ENCODE assay signal across 8 mouse cellular contexts in the genomic region with DNA sequence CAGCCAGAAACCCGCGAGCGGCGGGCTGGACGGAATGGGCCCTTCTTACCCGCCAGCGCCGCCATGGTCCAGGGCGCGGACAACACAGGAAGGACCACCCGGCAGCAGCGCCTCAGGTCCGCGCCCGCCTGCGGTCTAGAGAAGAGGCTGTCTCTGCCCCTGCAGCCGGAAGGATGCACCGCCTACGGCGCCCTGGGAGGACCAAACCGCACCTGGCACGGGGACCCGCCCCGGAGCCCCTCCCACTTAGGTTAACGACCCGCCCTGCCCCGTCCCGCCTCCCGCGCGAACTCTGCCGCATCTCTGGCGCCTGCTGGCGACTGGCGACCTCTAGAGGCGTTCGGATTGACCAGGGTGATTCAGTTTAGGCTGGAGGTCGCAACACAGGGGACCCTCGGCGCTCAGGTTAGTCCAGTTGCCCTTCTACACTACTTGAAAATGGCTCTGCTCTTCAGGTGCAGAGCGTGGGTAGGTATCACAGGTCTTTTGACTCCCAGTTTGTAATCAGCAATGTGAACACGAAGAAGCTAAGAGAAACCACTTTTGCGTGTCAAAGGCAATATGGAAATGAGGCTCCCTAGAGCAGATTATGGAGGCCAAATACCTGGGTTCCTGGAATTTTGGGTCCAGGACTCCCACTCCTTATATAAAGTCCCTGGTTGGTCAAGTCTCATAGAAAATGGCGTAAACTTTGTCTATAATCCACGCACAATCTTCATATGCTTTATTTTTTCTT. TPM values are rescaled to one million over a fixed set of nuclear protein-coding genes. Genes with fewer than 3 reads are reported as not detected.
DNase-seq lines count a peak whose midpoint lies in the region; ATAC-seq and TF ChIP-seq lines count a peak whose summit lies in the region.

A gene (minus strand): TSS at position 193 of the 736 bp plus-strand sequence.

- TF ChIP-seq CTCF in CH12.LX (conservative IDR thresholded peaks at IDR 0.05 in 1 of 2, IDR thresholded peaks at IDR 0.05 in 1 of 2; ENCODE audit: low read depth in 2 of 2, low read length in 2 of 2), result peak; percentile 28 to 90; a peak in 3 of 4 replicates
- peak; percentile 82 for TF ChIP-seq CTCF in heart, postnatal 0 days (IDR thresholded peaks at IDR 0.05; ENCODE audit: low read depth)
- peak; percentile 58 for TF ChIP-seq CTCF in testis, adult 2 months (IDR thresholded peaks at IDR 0.05; ENCODE audit: control insufficient read depth, insufficient read depth, insufficient replicate concordance, low read depth, low read length)

- H3K9me3 ChIP-seq in CH12.LX (replicated peaks; ENCODE audit: low read length), result peaks cover 2% of the 10 kb centered on the region
- H3K9me3 ChIP-seq in forebrain, embryonic 12.5 days, result no peaks in the 10 kb centered on the region
- no peaks in the 10 kb centered on the region for H3K9me3 ChIP-seq in heart, postnatal 0 days (replicated peaks; ENCODE audit: control insufficient read depth, low read length)
- H3K9me3 ChIP-seq in liver, embryonic 16.5 days (replicated peaks; ENCODE audit: control insufficient read depth, low read length), result no peaks in the 10 kb centered on the region
- no peaks in the 10 kb centered on the region for H3K9me3 ChIP-seq in neural tube, embryonic 13.5 days

- peak within 1 kb of the TSS; percentile 61 to 86 (median 75) for H3K4me3 ChIP-seq in CH12.LX (replicated peaks in 1 of 3; ENCODE audit: low read depth in 2 of 3, low read length in 2 of 3, poor library complexity in 1 of 3)
- peak within 1 kb of the TSS; percentile 75 for H3K4me3 ChIP-seq in forebrain, embryonic 12.5 days (replicated peaks)
- peak within 1 kb of the TSS; percentile 70 for H3K4me3 ChIP-seq in heart, postnatal 0 days (ENCODE audit: low read depth, low read length)
- H3K4me3 ChIP-seq in liver, embryonic 16.5 days (ENCODE audit: low read depth, low read length), result peak within 1 kb of the TSS; percentile 93
- H3K4me3 ChIP-seq in neural tube, embryonic 13.5 days, result peak within 1 kb of the TSS; percentile 59
- peak within 1 kb of the TSS; percentile 78 for H3K4me3 ChIP-seq in testis, adult 2 months (ENCODE audit: control insufficient read depth, low read depth, low read length)

- dilution Hi-C loops in CH12.LX (cut with MboI; ENCODE audit: extremely low pct_ligation_motif_present, extremely low pct_unique_long_range_greater_than_20kb, low sequenced_read_pairs), result no loop called here

- peaks cover 0 to 26% of the 10 kb centered on the region in 2 experiments for H3K36me3 ChIP-seq in CH12.LX (replicated peaks in 1 of 2; ENCODE audit: control insufficient read depth in 1 of 2, insufficient read depth in 1 of 2, low read length in 1 of 2)
- 0 out of 2 replicates have a peak, but pooled peaks cover 2% of the 10 kb centered on the region for H3K36me3 ChIP-seq in forebrain, embryonic 12.5 days (replicated peaks)
- 0 out of 2 replicates have a peak, but pooled peaks cover 6% of the 10 kb centered on the region for H3K36me3 ChIP-seq in heart, postnatal 0 days (replicated peaks; ENCODE audit: control insufficient read depth, insufficient read depth, low read length)
- no peaks in the 10 kb centered on the region; the same call in 1 of the 2 replicates for H3K36me3 ChIP-seq in liver, embryonic 16.5 days (ENCODE audit: control insufficient read depth, insufficient read depth)
- peaks cover 6% of the 10 kb centered on the region; the same call in 1 of the 2 replicates for H3K36me3 ChIP-seq in neural tube, embryonic 13.5 days
- no peaks in the 10 kb centered on the region for H3K36me3 ChIP-seq in testis, adult 2 months (ENCODE audit: control insufficient read depth, insufficient read depth, low read length)

- H3K27me3 ChIP-seq in CH12.LX (replicated peaks), result no peaks in the 10 kb centered on the region
- no peaks in the 10 kb centered on the region for H3K27me3 ChIP-seq in forebrain, embryonic 12.5 days
- H3K27me3 ChIP-seq in heart, postnatal 0 days (ENCODE audit: control insufficient read depth, insufficient read depth, low read length), result no peaks in the 10 kb centered on the region
- no peaks in the 10 kb centered on the region for H3K27me3 ChIP-seq in liver, embryonic 16.5 days (ENCODE audit: control insufficient read depth, insufficient read depth, low read depth, low read length)
- no peaks in the 10 kb centered on the region for H3K27me3 ChIP-seq in neural tube, embryonic 13.5 days
- H3K27me3 ChIP-seq in testis, adult 2 months (ENCODE audit: control insufficient read depth, insufficient read depth, low read length), result no peaks in the 10 kb centered on the region

- DNase-seq in CH12.LX (ENCODE audit: extremely low read depth), result peak; percentile 98
- peak; percentile 92 for DNase-seq in c-Kit-positive CD71-positive TER-119-negative erythroid progenitor cells, embryonic 14.5 days (ENCODE audit: low read depth)
- peak; percentile 88 for DNase-seq in heart, postnatal 0 days (ENCODE audit: low spot score)
- DNase-seq in kidney, postnatal 4 days, result peak; percentile 96 to 97

- TF ChIP-seq EP300 in CH12.LX (IDR thresholded peaks at IDR 0.05; ENCODE audit: low read length), result no peak
- peak; percentile 47; the same call in 1 of the 2 replicates for TF ChIP-seq EP300 in heart, postnatal 0 days (IDR thresholded peaks at IDR 0.05; ENCODE audit: low read depth)

- no peak within 1 kb of the TSS for H3K27ac ChIP-seq in CH12.LX (ENCODE audit: insufficient read depth, low read depth)
- H3K27ac ChIP-seq in forebrain, embryonic 12.5 days, result peak within 1 kb of the TSS; percentile 57; the same call in 1 of the 2 replicates
- H3K27ac ChIP-seq in heart, postnatal 0 days (ENCODE audit: low read depth), result peak within 1 kb of the TSS; percentile 69
- peak within 1 kb of the TSS; percentile 50 for H3K27ac ChIP-seq in liver, embryonic 16.5 days (ENCODE audit: low read length)
- H3K27ac ChIP-seq in neural tube, embryonic 13.5 days (replicated peaks), result peak within 1 kb of the TSS; percentile 68
- peak within 1 kb of the TSS; percentile 83 for H3K27ac ChIP-seq in testis, adult 2 months (ENCODE audit: control insufficient read depth, insufficient read depth, low read depth, low read length)

- H3K79me2 ChIP-seq in CH12.LX (replicated peaks; ENCODE audit: control insufficient read depth, extremely low read depth, insufficient read depth, poor library complexity, severe bottlenecking), result peaks cover 37% of the 10 kb centered on the region

- peak; percentile 73 for TF ChIP-seq RAD21 in CH12.LX (IDR thresholded peaks at IDR 0.05; ENCODE audit: low read depth, low read length)

- peak; percentile 94 for ATAC-seq in forebrain, embryonic 12.5 days (ENCODE audit: low FRiP score)
- peak; percentile 93 for ATAC-seq in heart, postnatal 0 days (ENCODE audit: insufficient read depth, low read depth)
- peak; percentile 99 for ATAC-seq in liver, embryonic 16.5 days (ENCODE audit: low read depth)
- ATAC-seq in neural tube, embryonic 13.5 days (ENCODE audit: low read depth), result peak; percentile 95

- 2% methylated on average over 44 of the region's 45 CpGs for WGBS in forebrain, embryonic 12.5 days
- 5% methylated on average over 44 of the region's 45 CpGs for WGBS in heart, postnatal 0 days
- WGBS in liver, embryonic 16.5 days (ENCODE audit: insufficient replicate concordance), result 3% methylated on average over 45 of the region's 45 CpGs
- WGBS in neural tube, embryonic 13.5 days, result 3% methylated on average over 45 of the region's 45 CpGs

- peak within 1 kb of the TSS; percentile 82 for H3K4me2 ChIP-seq in CH12.LX (ENCODE audit: insufficient read depth, low read depth, poor library complexity, severe bottlenecking)
- H3K4me2 ChIP-seq in forebrain, embryonic 12.5 days, result peak within 1 kb of the TSS; percentile 78
- peak within 1 kb of the TSS; percentile 87 for H3K4me2 ChIP-seq in heart, postnatal 0 days (ENCODE audit: low read depth, low read length)
- H3K4me2 ChIP-seq in liver, embryonic 16.5 days (ENCODE audit: low read depth, low read length), result peak within 1 kb of the TSS; percentile 96
- peak within 1 kb of the TSS; percentile 79 for H3K4me2 ChIP-seq in neural tube, embryonic 13.5 days

- in situ Hi-C loops in CH12.LX (cut with MboI; ENCODE audit: low pct_ligation_motif_present, low pct_unique_long_range_greater_than_20kb, low sequenced_read_pairs), result no loop called here

- H3K4me1 ChIP-seq in CH12.LX (ENCODE audit: control insufficient read depth in 1 of 2, insufficient read depth in 2 of 2), result peaks cover 0 to 36% of the 10 kb centered on the region in 2 experiments; a peak in 2 of 4 replicates
- peaks cover 10% of the 10 kb centered on the region for H3K4me1 ChIP-seq in forebrain, embryonic 12.5 days
- no peaks in the 10 kb centered on the region for H3K4me1 ChIP-seq in heart, postnatal 0 days (ENCODE audit: control insufficient read depth, insufficient read depth)
- H3K4me1 ChIP-seq in liver, embryonic 16.5 days (ENCODE audit: control insufficient read depth, low read depth, low read length), result peaks cover 29% of the 10 kb centered on the region
- H3K4me1 ChIP-seq in neural tube, embryonic 13.5 days (replicated peaks), result peaks cover 17% of the 10 kb centered on the region
- peaks cover 6% of the 10 kb centered on the region for H3K4me1 ChIP-seq in testis, adult 2 months (ENCODE audit: control insufficient read depth, insufficient read depth, low read length)

- peak within 1 kb of the TSS; percentile 94 for H3K9ac ChIP-seq in CH12.LX (ENCODE audit: insufficient read depth, low read depth)
- peak within 1 kb of the TSS; percentile 70 for H3K9ac ChIP-seq in forebrain, embryonic 12.5 days
- peak within 1 kb of the TSS; percentile 82 for H3K9ac ChIP-seq in heart, postnatal 0 days (replicated peaks; ENCODE audit: low read depth, low read length)
- H3K9ac ChIP-seq in liver, embryonic 16.5 days (ENCODE audit: low read depth, low read length), result peak within 1 kb of the TSS; percentile 84
- H3K9ac ChIP-seq in neural tube, embryonic 13.5 days, result peak within 1 kb of the TSS; percentile 79

- peak; percentile 93 for TF ChIP-seq POLR2A in CH12.LX (IDR thresholded peaks at IDR 0.05; ENCODE audit: low read depth, low read length)
- peak; percentile 73 for TF ChIP-seq POLR2A in testis, adult 2 months (IDR thresholded peaks at IDR 0.05; ENCODE audit: control insufficient read depth, low read depth, low read length)

TF ChIP-seq in CH12.LX, 34 proteins besides CTCF, POLR2A, EP300 and RAD21 (continues in another document):
- TF ChIP-seq BHLHE40 (IDR thresholded peaks at IDR 0.05; ENCODE audit: low read depth, low read length) (peak; percentile 71), TCF12 (IDR thresholded peaks at IDR 0.05; ENCODE audit: low read depth, low read length) (peak; percentile 86), GABPA (IDR thresholded peaks at IDR 0.05; ENCODE audit: insufficient replicate concordance, low read depth, low read length) (no peak)

RNA-seq across cellular contexts. Expression of the gene that starts here (rescaled TPM):
- total RNA-seq in CH12.LX (2012; rRNA removed) (49.7 and 64.0 TPM in 2 replicates), CH12.LX (2014; rRNA removed) (41.5 and 41.8 TPM in 2 replicates)
- 45.2 and 46.1 TPM in 2 replicates for polyA plus RNA-seq in CH12.LX (2012; ENCODE audit: insufficient read length, low read depth)
- 79.4 and 79.8 TPM in 2 replicates for polyA plus RNA-seq in forebrain, embryonic 12.5 days (2016; fragmentation: Nextera tagmentation; extraction: Ambion mirVana)
- 38.3 and 55.1 TPM in 2 replicates for total RNA-seq in heart, postnatal 0 days (2014; rRNA removed; ENCODE audit: low replicate concordance)
- polyA plus RNA-seq in heart, postnatal 0 days (2015; fragmentation: Nextera tagmentation; extraction: Ambion mirVana), result 31.0 and 32.8 TPM in 2 replicates
- 6.7 and 7.3 TPM in 2 replicates for polyA plus RNA-seq in liver, embryonic 16.5 days (2015; fragmentation: Nextera tagmentation; extraction: Ambion mirVana)
- polyA plus RNA-seq in neural tube, embryonic 13.5 days (2015; fragmentation: Nextera tagmentation; extraction: Ambion mirVana), result 128 and 143 TPM in 2 replicates
- 48.6 and 53.3 TPM in 2 replicates for polyA plus RNA-seq in testis, adult 2 months (2012; rRNA removed)
